Mouse (Mus musculus) megakaryocyte, embryonic 14.5 days (primary cell): ENCODE measurements around the gene Csmd2. TPM values are rescaled to one million over a fixed set of nuclear protein-coding genes. Genes with fewer than 3 reads are reported as not detected.

ENCODE experiments used
- H3K27me3 ChIP-seq: replicated peaks from 2 replicates; pipeline ENCODE3; 2012; ENCODE audit warnings: inconsistent platforms
- H3K36me3 ChIP-seq: replicated peaks from 2 replicates; pipeline ENCODE3; 2012; ENCODE audit warnings: low read length, inconsistent platforms, mixed read lengths
- H3K4me1 ChIP-seq: 2 replicates; pipeline ENCODE4 v1.6.1; 2012; ENCODE audit warnings: inconsistent platforms
- H3K4me3 ChIP-seq: replicated peaks from 2 replicates; pipeline ENCODE3; 2012; ENCODE audit warnings: moderate library complexity, mild to moderate bottlenecking, inconsistent platforms
- H3K9me3 ChIP-seq: 2 replicates; pipeline ENCODE4 v1.6.1; 2012; ENCODE audit warnings: inconsistent platforms
- FLI1 ChIP-seq: IDR thresholded peaks from 2 replicates; pipeline ENCODE4 v1.6.1; 2012; ENCODE audit warnings: low read length, inconsistent platforms, mixed read lengths
- GATA1 ChIP-seq: IDR thresholded peaks from 3 replicates; pipeline ENCODE4 v1.6.1; 2012; ENCODE audit warnings: mixed read lengths, low read length, inconsistent platforms, borderline replicate concordance
- polyA plus RNA-seq: library from polyadenylated mRNA; stranded (reverse); fragments of >175 nt; gene quantifications from 2 replicates; pipeline ENCODE4 v1.2.3, GENCODE M21; 2012; ENCODE audit warnings: low replicate concordance; ENCODE audit not compliant: insufficient read depth

Gene Csmd2
- polyA plus RNA-seq, 1 experiment, result not detected

GRCm38 (mm10) chr4:128227377-128228316 is 240.0 kb downstream of the Csmd2 start:
- Histone ChIP-seq H3K4me1 (no peaks in the 10 kb centered on the region), H3K36me3 (no peaks in the 10 kb centered on the region), H3K4me3 (no peak overlapping the region), H3K9me3 (peaks cover 62% of the 10 kb centered on the region), H3K27me3 (no peaks in the 10 kb centered on the region)
- TF ChIP-seq GATA1 (no peak), FLI1 (no peak)

- TF ChIP-seq GATA1 (no peak), FLI1 (no peak)
- Histone ChIP-seq H3K27me3 (no peaks in the 10 kb centered on the region), H3K36me3 (no peaks in the 10 kb centered on the region), H3K9me3 (peaks cover 51% of the 10 kb centered on the region), H3K4me1 (no peaks in the 10 kb centered on the region), H3K4me3 (no peak overlapping the region)
These were observed 245.8 kb downstream of the Csmd2 start for GRCm38 (mm10) chr4:128233458-128233857.

DNA sequence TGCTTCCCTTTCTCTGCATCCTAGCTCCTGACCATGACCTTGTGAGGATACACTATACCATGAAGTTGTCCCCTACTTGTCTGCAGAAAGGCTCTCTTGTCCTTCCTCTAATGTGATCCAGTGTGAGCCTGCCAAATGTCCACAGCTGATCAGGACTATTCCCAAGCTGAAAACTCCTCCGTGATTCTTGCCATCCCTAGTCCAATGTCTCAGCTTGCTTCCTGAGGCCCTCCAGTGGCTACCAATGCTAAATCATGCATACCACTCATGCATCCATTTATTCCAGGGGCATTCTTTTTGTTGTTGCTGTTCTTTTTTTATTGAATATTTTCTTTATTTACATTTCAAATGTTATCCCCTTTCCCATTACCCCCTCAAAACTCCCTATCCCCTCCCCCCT is 251.5 kb downstream of the Csmd2 start:
- Histone ChIP-seq H3K36me3 (no peaks in the 10 kb centered on the region), H3K4me1 (no peaks in the 10 kb centered on the region), H3K9me3 (peaks cover 20% of the 10 kb centered on the region), H3K4me3 (no peak overlapping the region), H3K27me3 (no peaks in the 10 kb centered on the region)
- TF ChIP-seq GATA1, result no peak
- TF ChIP-seq FLI1, result no peak

GRCm38 (mm10) chr4:128241075-128241853 is 253.6 kb downstream of the Csmd2 start:
- H3K36me3 ChIP-seq, result no peaks in the 10 kb centered on the region
- TF ChIP-seq GATA1, result no peak
- TF ChIP-seq FLI1, result no peak
- H3K4me3 ChIP-seq, result no peak overlapping the region
- peaks cover 12% of the 10 kb centered on the region; the same call in 1 of the 2 replicates for H3K9me3 ChIP-seq
- H3K27me3 ChIP-seq, result no peaks in the 10 kb centered on the region
- no peaks in the 10 kb centered on the region for H3K4me1 ChIP-seq

- Histone ChIP-seq H3K9me3 (peaks cover 18% of the 10 kb centered on the region; the same call in 1 of the 2 replicates), H3K27me3 (no peaks in the 10 kb centered on the region), H3K36me3 (no peaks in the 10 kb centered on the region), H3K4me3 (no peak overlapping the region), H3K4me1 (no peaks in the 10 kb centered on the region)
- no peak for TF ChIP-seq FLI1
- TF ChIP-seq GATA1, result no peak
These were observed 254.2 kb downstream of the Csmd2 start for GRCm38 (mm10) chr4:128241854-128242356.

DNA sequence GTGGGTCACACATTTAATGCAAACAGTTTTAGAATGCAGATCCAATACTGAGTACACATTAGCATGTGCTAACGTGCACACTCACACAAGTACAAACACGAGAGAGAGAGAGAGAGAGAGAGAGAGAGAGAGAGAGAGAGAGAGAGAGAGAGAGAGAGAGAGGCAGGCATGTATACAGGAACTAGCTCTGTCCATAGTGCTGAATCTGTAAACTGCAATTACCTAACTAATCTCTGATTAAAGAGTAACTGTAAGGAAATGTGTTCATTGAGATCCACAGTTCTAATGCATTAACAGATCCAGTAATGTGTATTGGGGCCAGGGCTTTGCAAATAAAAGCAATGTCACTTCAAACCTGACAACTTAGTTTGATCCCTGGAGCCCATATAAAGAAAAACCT is 257.5 kb downstream of the Csmd2 start:
- no peaks in the 10 kb centered on the region for H3K4me1 ChIP-seq
- H3K4me3 ChIP-seq, result no peak overlapping the region
- H3K27me3 ChIP-seq, result no peaks in the 10 kb centered on the region
- no peaks in the 10 kb centered on the region for H3K36me3 ChIP-seq
- no peak for TF ChIP-seq FLI1
- no peak for TF ChIP-seq GATA1
- peaks cover 34% of the 10 kb centered on the region for H3K9me3 ChIP-seq

- Histone ChIP-seq H3K9me3 (peaks cover 52% of the 10 kb centered on the region), H3K27me3 (no peaks in the 10 kb centered on the region), H3K4me3 (no peak overlapping the region), H3K36me3 (no peaks in the 10 kb centered on the region), H3K4me1 (no peaks in the 10 kb centered on the region)
- TF ChIP-seq GATA1, result no peak
- no peak for TF ChIP-seq FLI1
These were observed 261.0 kb downstream of the Csmd2 start for GRCm38 (mm10) chr4:128248676-128249075.

GRCm38 (mm10) chr4:128259211-128259610 is 271.6 kb downstream of the Csmd2 start:
- H3K4me3 ChIP-seq, result no peak overlapping the region
- H3K36me3 ChIP-seq, result no peaks in the 10 kb centered on the region
- no peak for TF ChIP-seq GATA1
- TF ChIP-seq FLI1, result no peak
- peaks cover 34% of the 10 kb centered on the region for H3K9me3 ChIP-seq
- H3K27me3 ChIP-seq, result no peaks in the 10 kb centered on the region
- no peaks in the 10 kb centered on the region for H3K4me1 ChIP-seq

DNA sequence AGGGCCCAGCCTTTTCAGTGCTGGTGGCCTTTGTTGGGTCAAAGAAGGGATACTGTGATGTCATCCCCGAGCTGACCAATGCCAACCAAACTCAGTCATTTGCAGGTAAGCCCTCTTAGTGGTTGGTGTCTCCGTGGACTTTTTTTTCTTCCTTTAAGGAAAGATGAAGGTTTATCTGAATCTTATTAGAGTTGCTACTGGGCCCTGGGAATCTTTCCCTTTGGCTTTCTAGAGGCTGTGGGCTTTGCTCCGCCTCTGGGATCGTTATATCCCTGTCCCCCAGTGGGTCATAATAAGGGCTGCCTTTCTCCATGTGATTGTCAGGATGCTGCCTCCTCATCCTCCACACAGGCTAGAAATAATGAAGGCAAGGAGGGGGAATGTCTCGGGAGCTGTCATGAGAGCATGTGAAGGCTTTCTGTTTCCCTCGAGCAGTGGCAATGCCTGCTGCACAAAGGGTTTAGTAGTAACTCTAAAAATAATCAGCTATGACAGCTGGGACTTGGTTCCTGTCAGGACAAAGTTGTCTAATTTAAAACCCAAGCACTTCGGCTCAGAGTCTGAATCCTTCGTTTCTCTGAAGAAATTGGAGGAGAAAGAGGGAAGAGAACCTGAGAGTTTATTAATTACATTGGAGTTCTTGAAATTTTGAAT is 273.4 kb downstream of the Csmd2 start, which contains the start of gene Hmgb4:
TSS of gene Hmgb4 (minus strand) at position 51 of the 654 bp plus-strand sequence.
- TF ChIP-seq FLI1 (no peak), GATA1 (no peak)
- no peak within 1 kb of the TSS for H3K4me3 ChIP-seq
- H3K36me3 ChIP-seq, result no peaks in the 10 kb centered on the region
- H3K4me1 ChIP-seq, result no peaks in the 10 kb centered on the region; the same call in 1 of the 2 replicates
- H3K9me3 ChIP-seq, result peaks cover 50% of the 10 kb centered on the region
- no peaks in the 10 kb centered on the region for H3K27me3 ChIP-seq

- H3K27me3 ChIP-seq, result no peaks in the 10 kb centered on the region
- peak overlapping the region; percentile 15 for H3K4me3 ChIP-seq
- no peaks in the 10 kb centered on the region; the same call in 1 of the 2 replicates for H3K4me1 ChIP-seq
- no peaks in the 10 kb centered on the region for H3K36me3 ChIP-seq
- H3K9me3 ChIP-seq, result peaks cover 75% of the 10 kb centered on the region
- TF ChIP-seq GATA1 (no peak), FLI1 (no peak)
These were observed 276.8 kb downstream of the Csmd2 start for GRCm38 (mm10) chr4:128264491-128264890.
